Mouse (Mus musculus) thymus, postnatal 4 days (tissue): ENCODE results near the gene Ptpru.

ENCODE experiments used
- DNase-seq: peaks from one replicate; pipeline ENCODE4 v3.0.0; 2021

Gene Ptpru

DNA sequence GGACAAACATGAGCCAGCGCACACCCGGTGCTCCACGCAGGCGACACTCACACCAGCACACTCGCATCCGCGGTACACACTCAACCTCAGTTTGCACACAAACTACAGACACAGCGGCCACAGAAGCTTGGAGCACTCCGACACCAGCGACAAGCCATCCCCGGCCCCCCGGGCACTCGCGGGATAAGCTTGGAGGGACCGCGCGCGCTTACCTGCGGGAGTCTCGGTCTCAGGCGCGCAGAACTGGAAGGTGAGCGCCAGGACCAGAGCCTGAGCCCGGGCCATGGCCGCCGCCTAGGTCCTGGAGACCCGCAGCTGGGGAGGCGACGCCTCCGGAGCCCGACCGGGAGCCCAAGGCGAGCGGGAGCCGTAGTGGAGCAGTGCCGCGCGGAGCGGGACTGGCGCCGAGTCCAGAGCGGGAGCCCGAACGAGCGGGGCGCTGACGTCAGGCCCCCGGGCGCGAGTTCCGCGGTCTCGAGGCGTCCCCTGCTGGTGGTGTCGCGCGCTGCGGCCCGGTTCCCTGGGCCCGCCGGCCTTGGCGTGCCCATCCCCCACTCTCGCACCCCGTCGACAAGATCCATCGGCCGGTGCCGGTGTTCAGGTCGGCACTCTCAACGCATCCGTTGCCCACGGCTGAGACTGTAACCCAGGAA lies at the start of gene Ptpru:
Ptpru (minus strand) TSS at position 417 of the 653 bp plus-strand sequence.
- peak; percentile 96 for DNase-seq

DNA sequence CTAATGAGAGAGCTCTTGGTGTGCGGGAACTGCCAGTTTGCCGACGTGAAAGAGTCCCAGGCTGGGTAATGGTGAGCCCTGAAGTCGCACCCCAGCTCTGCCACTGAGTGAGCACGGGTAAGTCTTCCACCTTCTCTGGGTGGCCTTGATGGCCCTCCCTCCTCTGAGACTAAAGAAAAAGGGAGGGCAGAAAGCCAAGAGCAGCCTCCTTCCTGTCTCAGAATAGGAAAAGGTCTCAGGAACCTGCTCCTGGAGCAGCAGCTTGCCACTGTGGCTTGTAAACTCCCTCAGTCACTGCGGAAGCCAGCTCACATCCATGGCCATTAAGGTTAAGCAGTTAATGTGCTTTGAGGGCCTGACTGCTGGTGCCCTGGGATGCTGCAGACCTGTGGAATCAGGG lies 47.3 kb upstream of the Ptpru start:
- DNase-seq = no peak

DNA sequence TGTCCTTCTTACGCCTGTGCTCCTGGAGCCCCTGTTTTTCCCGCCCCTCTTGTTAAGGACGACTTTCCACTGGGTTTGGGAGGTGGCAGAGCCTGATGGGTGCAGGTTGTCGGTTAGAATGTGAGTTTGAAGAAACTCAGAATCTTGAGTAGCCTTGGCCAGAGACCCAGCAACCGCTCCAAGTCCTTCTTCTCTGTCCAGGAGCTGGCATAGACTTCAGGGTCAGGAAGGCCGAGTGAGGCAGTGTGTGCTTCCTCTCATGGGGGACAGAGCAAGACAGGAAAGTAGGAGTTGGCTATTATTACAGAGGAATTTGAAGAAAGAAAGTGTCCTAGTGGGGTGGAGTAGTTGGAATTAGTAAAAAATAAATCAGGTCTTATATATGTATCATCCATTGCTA lies 45.5 kb upstream of the Ptpru start:
- no peak for DNase-seq

DNA sequence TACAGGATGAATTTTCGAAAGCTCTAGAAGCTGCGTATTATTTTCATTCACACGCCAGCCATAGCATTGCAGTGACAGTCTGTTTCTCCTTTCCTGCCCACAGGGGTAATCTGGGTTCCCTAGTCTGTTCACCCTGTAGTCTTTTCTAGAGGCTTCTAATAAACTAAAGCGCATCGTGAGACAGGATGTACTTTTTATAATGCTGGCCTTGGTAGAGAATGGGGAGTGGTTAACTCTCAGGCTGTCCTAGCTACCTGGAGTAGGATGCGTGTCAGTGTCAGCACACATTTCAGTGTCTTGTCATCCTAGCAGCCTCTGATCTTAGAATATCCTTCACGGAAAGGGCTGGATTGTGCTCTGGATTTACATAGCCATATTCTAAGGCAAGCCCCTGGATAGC lies 43.2 kb upstream of the Ptpru start:
- no peak for DNase-seq

GRCm38 (mm10) chr4:131879692-131880091 lies 41.6 kb upstream of the Ptpru start:
- DNase-seq = no peak

DNA sequence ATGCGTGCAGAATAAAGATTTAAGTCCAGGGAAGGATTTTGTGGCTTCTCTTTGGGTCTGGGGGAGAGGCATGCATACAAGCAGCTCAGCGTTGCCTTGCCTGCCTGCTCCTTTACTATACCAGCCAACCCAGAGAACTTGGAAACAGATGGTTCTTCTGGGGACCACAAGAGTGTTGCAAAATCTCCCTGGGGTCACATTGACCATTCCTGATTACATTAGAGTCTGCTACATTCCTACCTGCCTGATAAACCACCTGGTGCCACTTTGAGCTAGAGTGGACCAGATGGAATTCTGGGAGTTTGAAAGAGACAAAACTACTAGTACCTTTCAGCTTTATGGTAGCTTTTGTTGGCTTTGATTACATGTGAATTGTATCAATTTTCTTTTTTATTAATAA lies 38.7 kb upstream of the Ptpru start:
- no peak for DNase-seq

DNA sequence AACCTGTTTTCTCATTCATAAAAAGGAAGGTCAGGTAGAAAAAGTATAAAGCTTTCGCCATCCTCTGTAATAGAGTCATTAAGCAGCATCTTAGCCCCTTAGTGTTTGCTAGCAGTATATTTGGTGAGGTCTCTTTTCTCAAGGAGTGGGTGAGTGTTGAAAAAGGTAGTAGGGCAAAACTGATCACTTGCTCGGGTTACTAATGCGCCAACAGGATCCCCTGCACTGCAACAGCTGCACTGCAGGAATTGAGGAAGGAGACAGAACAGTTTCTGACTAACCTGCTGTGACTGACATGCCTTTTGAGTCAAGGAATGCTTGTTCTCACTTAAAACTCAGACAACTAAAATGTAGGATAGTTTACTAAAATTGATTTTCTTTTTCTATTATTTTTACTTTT lies 37.2 kb upstream of the Ptpru start:
- DNase-seq = peak; percentile 16

- DNase-seq = no peak
These were observed 36.5 kb upstream of the Ptpru start for GRCm38 (mm10) chr4:131874567-131874966.

DNA sequence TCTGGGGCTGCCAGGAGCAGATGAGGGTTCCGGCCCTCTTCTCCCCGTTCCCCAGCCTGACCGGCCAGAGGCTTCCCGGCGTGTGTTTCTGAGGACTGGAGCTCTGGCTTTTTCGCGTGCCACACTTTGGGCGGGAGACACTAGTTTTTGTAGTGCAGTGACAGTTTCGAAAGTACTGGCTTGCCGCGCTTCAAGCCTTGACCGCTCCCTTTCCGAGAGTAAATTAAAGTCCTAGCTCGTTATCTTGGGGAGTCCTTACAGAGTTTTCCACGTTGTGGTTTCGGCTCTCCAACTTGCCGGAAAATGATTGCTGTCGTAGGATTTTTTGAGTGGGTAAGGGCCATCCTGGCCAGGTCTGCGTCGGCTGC lies 36.1 kb upstream of the Ptpru start:
- no peak for DNase-seq

DNA sequence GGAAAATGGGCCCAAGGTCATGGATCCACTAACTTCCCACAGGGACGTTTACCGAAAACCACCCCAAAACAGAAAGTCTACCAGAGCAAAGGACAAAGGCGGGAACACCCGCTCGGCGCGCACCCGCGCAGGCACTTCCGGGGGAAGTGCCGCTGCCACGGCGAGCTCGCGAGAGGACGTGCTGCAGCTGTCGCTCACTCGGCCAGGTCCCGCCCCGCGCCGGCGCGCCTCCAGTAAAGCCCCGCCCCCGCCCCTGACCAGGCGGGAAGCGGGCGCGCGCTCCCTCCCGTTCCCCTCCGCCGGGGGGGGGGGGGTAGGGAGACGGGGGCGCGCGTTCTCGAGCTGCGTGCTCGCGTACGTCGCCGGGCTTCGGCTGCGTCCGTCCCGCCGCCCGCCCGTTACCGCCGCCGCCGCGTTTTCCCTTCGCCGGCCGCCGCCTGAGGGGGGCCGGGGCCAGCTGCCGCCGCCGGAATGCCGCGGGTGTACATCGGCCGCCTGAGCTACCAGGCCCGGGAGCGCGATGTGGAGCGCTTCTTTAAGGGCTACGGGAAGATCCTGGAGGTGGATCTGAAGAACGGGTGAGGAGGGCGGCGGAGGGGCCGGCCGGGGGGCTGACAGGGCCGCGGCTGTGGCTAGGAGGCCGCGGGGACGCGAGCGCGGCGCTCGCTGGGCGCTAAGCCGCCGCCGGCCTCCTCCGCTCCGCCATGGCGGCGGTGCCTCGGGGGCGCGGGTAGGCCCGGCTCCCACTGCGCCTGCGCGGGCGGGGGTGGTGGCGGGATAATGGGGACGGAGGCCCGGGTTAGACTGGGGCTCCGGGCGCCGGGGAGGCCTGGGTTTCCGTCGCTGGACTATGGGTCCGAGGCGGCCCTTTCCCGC lies 35.4 kb upstream of the Ptpru start, which contains the start of gene Srsf4:
Srsf4 (plus strand) TSS at position 325 of the 876 bp plus-strand sequence.
- DNase-seq = peak; percentile 96

DNA sequence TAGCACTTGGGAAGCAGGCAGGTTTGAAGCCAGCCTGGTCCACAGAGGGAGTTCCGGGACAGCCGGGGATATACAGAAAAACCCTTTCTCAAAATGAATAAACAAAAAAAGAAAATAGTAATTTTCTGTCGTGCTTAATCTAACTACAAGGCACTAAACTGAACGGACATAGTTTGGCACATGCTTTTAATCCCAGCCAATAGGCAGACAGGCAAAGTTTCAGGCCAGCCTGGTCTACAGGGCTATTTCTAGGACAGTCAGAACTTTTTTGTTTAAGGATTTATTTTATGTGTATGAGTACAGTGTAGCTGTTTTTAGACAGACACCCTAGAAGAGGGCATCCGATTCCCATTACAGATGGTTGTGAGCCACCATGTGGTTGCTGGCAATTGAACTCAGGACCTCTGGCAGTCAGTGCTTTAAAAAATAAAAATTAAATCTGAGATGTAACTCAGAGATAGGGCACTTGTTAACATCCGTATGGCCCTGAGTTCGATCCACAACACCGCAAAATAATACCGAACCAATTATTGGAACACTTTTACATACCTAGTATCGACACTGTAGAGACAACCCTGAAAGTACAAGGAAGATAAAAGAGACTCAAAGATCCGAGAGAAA lies 34.7 kb upstream of the Ptpru start:
- peak; percentile 14 for DNase-seq

- DNase-seq = no peak
These were observed 23.3 kb upstream of the Ptpru start for GRCm38 (mm10) chr4:131861341-131861739.

GRCm38 (mm10) chr4:131860492-131861340 lies 22.6 kb upstream of the Ptpru start:
- DNase-seq = peak; percentile 89

GRCm38 (mm10) chr4:131854950-131855349 lies 16.9 kb upstream of the Ptpru start:
- no peak for DNase-seq

GRCm38 (mm10) chr4:131849986-131850638 lies 12.0 kb upstream of the Ptpru start:
- no peak for DNase-seq

DNA sequence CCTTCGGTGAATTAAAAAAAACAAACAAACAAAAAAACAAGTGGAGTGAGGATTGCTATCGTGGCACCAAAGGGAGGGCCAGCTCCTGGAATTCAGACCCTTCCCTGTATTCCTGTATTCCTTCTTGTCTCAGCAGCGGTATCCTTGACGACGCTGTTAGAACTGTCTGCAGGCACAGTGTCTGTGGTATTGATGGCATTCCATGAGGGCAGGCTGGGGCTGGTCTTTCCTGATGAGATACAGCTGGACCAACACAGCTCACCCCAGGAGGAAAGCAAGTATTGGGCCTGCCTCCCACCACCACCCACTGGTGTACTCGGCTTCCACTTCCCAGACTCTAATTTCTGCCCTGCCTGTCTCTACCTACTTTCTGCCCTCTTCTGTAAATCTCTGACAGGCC lies 10.0 kb upstream of the Ptpru start:
- DNase-seq = no peak

GRCm38 (mm10) chr4:131845991-131846778 lies 8.1 kb upstream of the Ptpru start:
- no peak for DNase-seq

- peak; percentile 97 for DNase-seq
These were observed 5.2 kb upstream of the Ptpru start, which contains the start of gene Mecr for GRCm38 (mm10) chr4:131843290-131843743. TSS of gene Mecr (plus strand) at chr4:131843470.

DNA sequence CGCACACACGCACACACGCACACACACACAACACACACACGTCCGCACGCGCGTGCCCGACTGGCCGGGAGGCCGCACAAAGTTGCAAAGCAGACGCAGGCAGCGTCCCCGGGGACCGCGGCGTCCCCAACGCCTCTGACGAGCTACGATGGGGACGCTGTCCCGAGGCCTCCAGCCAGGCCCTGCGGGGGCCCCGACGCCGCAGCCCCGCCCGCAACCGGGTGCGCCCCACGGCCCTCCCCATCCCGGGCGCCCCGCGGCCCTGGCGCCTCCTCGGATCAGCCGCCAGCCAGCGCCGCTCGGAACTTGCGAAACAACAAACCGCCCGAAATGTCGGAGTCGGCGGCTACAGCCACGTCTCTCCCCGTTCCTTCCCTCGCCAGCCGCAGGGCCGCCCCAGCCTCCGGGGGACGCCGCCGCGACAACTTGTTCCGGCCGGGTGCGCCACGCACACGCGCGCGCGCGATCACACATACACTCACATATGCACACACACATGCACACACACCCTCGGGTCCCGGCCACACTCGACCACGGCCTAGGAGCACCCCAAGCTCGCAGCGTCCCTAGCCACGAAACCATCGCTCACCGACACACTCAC lies 1.1 kb downstream of the Ptpru start:
- peak; percentile 64 for DNase-seq

- DNase-seq = peak; percentile 49
These were observed 1.7 kb downstream of the Ptpru start for GRCm38 (mm10) chr4:131836351-131836881.
